Mouse (Mus musculus): ENCODE results near the gene Diaph3.
"Not testable (repeated sequence)": the region's sequence is repeated elsewhere in the genome, so short reads cannot be mapped to it uniquely, and the experiment has no call there.

Gene Diaph3

DNA sequence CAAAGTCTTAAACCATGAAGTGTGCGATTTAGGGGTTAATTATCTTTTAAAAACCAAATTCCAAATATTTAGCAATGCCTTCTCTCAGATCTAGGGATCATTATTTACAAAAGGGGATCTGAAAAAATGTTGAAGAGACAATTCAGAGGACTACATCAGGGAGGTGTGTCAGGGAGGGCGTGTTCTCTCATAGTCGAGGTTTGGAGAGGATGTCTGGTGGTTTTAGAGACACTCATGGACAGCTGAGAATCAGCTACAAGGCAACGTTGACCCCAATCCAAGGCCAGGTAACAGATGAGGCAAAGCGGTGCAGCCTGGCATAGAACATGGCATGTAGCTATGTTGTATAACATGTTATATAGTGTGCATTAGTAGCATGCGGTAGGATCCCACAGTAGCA, 396.5 kb downstream of the Diaph3 start:
- DNase-seq (ENCODE audit: extremely low read depth, low read depth, low spot score): no peak

DNA sequence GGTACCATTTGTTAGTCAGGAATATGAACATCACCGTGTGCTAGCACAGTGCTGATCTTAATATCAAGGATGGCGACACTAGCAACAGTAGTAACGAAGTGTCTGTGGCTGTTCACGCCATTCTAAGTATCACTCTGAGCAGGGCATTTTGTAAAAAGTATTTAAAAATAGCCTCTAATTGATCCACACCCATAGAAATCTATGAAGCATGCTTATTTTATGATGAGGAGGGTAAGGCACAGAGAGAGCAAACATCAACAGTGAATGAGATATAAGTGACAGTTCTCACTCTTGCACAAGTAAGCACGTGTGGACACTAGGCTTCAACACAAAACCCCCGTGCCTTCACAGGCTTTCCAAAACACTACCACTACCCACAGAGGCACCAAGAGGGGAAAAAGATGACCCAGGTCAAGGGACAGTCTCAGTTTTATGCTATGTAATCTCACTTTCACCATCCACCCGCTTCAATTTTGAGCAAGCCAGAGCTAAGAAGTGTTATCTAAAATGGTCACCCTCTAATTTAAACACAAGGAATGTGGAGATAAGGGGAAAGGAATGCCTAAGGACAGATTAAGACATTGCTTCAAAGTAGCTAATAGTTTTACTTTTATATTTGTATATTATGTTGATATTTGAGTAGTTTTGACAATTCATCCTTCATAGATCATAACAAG, 399.0 kb downstream of the Diaph3 start:
- no peak for DNase-seq (ENCODE audit: extremely low read depth, low read depth, low spot score)

DNA sequence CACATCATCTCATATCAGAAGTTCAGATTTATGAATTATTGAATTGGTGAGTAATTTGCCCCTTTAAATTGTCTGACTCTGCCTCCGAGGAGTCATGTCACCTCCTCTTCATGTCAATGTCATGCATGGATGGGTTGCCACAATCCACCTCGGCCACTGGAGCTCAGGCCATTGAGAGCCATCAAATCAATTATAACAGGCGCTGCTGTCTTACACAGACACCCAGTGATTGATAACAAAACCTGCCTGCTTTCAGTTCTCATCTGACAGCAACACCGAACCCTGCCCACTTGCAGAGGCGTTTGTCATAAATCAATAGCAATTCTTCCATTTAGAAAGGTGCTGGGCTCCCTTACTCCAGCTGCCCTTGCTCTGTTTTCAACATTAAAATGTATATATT, 402.1 kb downstream of the Diaph3 start:
- no peak for DNase-seq (ENCODE audit: extremely low read depth, low read depth, low spot score)

GRCm38 (mm10) chr14:86736646-86737045, 404.4 kb downstream of the Diaph3 start:
- DNase-seq (ENCODE audit: extremely low read depth, low read depth, low spot score): no peak

DNA sequence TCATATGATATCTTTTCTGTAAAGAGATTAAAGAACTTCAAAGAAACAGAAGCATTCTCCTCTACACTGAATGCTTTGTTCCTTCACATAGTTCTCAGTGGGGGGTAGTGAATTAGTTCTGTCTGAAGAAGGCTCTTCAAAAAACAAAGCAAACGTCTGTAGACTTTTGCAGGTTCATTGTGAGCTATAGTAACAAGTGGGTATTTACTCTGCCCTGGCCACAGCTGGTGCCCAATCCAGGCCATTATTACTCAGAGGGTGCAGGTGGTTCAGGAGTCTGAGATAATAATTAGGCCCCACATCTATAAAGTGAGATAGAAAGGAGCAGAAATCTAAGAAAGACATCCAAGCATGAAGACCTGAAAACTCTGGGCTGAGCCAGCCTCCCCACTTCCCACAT, 409.7 kb downstream of the Diaph3 start:
- DNase-seq (ENCODE audit: extremely low read depth, low read depth, low spot score): no peak

- no peak for DNase-seq (ENCODE audit: extremely low read depth, low read depth, low spot score)
These were observed 411.4 kb downstream of the Diaph3 start for GRCm38 (mm10) chr14:86729617-86730098.

- DNase-seq (ENCODE audit: extremely low read depth, low read depth, low spot score): no peak
These were observed 413.4 kb downstream of the Diaph3 start for GRCm38 (mm10) chr14:86727538-86728045.

GRCm38 (mm10) chr14:86721768-86722167, 419.3 kb downstream of the Diaph3 start:
- no peak for DNase-seq (ENCODE audit: extremely low read depth, low read depth, low spot score)

DNA sequence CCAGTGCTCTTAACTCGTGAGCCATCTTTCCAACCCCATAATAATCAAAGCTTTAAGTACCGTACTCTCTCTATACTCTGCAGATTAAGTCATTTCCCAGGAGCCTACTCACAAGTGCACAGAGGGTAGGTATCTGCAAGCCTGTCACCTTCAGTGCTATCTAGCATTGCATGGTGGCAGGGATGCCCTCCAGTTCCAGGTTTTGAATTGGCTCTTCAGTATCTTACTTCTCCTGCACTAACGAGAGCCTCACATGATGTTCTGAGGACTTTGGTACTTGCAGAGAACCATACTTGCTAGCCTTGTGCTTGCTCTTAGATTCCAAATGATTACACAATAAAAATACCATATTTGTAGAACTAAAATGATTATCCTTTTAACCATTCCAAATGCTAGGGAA, 420.0 kb downstream of the Diaph3 start:
- no peak for DNase-seq (ENCODE audit: extremely low read depth, low read depth, low spot score)

DNA sequence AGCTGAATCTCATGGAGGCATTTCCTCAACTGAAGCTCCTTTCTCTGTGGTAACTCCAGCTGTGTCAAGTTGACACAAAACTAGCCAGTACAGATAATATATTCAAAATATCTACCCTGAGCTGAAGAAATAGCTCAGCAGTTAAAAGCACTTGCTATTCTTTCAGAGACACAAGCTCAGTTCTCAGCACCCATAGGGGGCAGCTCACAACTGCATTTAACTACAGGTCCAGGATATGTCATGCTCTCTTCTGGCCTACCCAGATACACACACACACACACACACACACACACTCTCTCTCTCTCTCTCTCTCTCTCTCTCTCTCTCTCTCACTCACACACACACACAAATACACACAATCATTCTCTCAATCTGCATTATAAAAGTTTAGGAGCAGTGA, 420.6 kb downstream of the Diaph3 start:
- DNase-seq (ENCODE audit: extremely low read depth, low read depth, low spot score): not testable (repeated sequence)

- no peak for DNase-seq (ENCODE audit: extremely low read depth, low read depth, low spot score)
These were observed 426.8 kb downstream of the Diaph3 start for GRCm38 (mm10) chr14:86714088-86714690.

GRCm38 (mm10) chr14:86704080-86704479, 437.0 kb downstream of the Diaph3 start:
- DNase-seq (ENCODE audit: extremely low read depth, low read depth, low spot score): no peak

DNA sequence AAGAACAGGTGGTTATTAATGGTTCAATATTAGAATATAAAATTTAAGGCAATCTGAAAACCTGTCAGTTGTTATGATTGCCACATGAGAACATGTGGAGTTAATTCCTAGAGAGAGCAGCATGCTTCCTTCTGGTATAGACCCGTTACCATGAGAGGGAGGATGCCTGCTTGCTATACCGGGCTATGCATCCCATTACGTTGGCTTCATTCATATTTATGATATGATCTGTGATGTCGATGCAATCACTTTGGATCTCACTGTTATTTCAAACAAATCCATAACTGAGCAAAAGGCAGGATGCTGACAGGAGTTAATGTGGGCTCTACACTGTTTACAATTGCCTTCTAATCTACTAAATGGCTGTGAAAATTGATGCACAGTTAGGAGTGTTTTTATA, 439.9 kb downstream of the Diaph3 start:
- DNase-seq (ENCODE audit: extremely low read depth, low read depth, low spot score): no peak

DNA sequence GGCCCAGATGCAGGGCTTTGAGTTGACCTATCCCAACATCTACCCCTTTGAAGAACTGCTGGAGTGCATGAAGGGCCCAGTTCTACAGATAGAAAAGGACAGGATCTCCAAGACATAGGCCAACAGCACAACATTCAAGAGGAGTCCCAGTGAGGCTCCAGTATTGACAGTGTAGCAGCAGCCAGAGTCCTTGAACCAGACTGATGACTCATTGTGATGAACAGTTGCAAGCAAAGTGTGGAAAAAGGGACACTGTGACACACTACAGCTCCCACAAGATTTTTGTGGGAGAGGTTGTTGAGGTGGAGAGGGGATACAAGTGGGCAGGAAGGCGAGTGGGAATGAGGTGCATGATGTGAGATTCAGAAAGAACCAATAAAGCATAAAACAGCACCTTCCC, 443.1 kb downstream of the Diaph3 start:
- no peak for DNase-seq (ENCODE audit: extremely low read depth, low read depth, low spot score)

DNA sequence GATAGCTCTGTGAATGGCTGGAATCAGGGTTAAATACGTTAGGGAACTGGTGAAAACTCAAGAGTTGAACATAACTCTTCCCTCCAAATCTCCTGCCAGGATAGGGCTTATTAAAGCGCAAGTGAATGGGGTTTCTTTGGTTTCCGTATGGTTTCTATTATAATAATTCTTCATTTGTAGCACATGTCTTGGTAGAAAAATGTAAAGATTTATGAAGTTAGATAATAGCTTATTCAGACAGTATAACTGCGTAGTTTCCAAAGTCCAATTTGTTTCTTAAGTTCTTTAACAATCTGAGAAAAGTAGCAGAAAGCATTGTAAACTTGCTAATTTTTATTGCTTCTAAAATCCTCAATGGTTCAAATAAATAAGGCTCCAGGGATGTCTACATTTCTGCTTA, 448.3 kb downstream of the Diaph3 start:
- no peak for DNase-seq (ENCODE audit: extremely low read depth, low read depth, low spot score)

DNA sequence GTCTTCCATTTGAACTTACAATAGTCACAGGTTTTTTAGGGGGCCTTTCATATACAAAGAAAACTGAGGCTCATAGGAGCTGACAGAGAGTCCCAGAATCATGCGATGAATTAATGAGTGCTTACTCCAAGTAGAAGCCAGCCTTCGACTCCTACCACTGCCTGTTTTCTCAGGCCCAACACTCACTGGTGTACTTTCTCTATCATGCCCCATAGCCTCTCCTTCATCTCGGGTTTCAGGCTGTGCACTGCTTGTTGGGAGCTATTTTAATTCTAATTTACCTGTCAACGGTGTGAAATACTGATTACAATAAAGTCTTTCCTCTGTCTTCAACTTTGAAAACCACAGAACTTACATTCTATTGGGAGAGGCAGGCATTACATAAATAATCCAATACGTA, 449.7 kb downstream of the Diaph3 start:
- no peak for DNase-seq (ENCODE audit: extremely low read depth, low read depth, low spot score)

DNA sequence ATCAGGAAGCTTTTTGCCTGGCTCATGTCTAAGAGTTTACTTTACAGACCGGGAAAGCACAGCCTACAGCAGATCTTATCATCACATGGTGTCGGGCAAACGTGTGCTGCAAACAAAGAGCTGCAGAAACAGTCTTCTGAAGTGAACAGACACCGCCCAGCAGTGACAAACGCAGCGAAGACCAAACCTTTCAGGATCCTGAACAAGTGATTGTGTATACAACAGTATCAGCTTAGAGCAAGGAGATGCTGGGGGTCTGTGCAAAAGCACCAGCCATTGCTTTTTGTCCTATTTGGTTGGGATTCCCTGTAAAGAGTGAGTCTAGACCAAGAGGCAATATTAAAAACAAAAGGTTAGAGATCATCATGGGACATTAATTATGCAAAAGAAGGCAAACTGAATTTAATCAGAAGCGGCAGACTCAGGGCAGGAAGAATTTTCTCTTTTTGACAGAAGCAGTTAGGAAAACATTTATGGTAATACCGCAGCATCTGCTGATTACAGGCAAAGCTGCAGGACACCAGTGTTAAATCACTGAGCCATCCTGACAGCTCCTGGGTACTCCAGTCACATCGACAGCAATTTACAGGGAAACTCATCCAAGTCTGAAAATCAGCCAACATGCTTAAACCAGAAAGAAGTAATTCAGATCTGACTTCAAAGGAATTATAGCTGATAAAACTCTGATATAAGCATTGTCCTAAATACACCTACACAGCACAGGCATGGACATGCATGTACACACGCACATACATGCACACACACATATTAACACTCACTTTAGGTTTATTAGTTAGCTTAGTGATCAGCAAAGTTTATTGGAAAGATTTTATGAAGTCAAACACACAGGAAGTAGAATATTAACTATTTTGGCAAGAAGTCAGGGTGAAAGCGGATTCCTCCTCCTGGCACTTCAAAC, 456.2 kb downstream of the Diaph3 start:
- no peak for DNase-seq (ENCODE audit: extremely low read depth, low read depth, low spot score)

DNA sequence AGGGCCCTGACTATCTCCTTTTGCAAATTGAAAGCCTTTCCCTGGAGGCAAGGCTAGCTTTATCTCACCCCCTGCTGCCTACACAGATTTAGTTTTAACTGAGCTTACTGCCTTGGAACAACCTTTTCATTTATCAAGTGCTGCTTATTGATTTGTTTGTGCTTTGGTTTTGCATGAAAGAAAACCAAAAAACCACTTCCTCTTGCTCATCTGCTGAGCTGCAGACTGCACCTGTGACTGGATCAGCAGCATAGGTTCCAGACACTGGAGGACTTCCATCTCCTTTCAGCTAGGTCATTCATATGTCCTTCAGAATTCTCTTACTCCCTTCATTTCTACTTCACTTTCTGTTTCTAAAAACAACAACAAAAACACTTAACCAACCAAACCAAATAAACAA, 459.1 kb downstream of the Diaph3 start:
- DNase-seq (ENCODE audit: extremely low read depth, low read depth, low spot score): no peak

DNA sequence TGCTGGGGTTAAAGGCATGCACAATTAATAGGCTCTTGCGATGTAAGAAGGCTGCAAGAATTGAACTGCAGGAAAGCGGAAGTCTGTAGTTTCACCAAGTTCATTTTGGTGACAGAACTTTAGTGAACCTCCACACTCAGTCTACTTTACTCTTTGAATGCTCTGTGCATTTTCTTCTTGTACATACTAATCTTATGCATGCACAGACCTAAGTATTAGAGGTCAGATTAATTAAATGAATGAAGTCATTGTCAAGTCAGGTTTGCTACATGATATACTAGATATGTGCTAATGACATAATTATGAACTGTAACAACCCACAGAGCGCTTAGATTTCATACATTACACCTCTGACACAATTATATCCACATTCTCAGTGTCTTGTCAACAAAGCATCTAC, 462.0 kb downstream of the Diaph3 start:
- DNase-seq (ENCODE audit: extremely low read depth, low read depth, low spot score): no peak

DNA sequence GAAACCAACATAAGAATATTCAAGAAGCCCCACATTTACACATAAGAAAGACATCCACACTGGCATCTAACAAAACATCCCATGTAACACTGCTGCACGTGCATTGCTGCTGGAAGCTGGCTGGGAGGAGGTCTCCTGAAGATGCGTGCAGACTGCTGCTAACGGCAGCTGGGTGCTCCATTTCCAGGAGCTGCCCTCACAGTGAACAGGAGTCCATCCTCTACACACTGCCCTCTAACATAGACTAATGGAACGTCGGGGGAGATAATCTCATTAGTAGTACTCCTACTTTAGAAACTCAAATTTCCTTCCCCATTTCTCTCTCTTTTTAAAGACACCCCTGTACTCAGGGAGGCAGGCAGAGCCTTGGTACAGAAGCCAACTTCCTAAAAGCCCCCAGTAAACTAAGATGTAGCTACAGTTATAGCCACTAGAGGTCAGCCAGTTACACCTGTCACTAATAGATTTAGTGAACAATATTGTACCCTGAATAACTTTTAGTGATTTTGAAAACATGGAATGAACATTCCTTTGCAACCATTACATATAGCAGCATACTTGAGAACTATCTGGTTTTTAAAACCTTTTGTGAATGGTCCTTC, 462.8 kb downstream of the Diaph3 start:
- DNase-seq (ENCODE audit: extremely low read depth, low read depth, low spot score): no peak

GRCm38 (mm10) chr14:86677015-86677414, 464.0 kb downstream of the Diaph3 start:
- DNase-seq (ENCODE audit: extremely low read depth, low read depth, low spot score): no peak
